Mouse (Mus musculus) lung, embryonic 15.5 days (tissue): ENCODE measurements around the gene Rapgef5. TPM values are rescaled to one million over a fixed set of nuclear protein-coding genes. Genes with fewer than 3 reads are reported as not detected.

Experiments used
- ATAC-seq: fragments of 200-750 bp; cut with Nextera tagmentation; 2 replicates; pipeline ENCODE4 v1.8.0; 2017; ENCODE audit warnings: moderate number of reproducible peaks, borderline replicate concordance; ENCODE audit not compliant: low FRiP score, low TSS enrichment; ENCODE audit errors: extremely low read depth
- H3K27ac ChIP-seq: fragments of 300-500 bp; sonication (generic); 2 replicates; pipeline ENCODE4 v1.5.1; 2015; ENCODE audit warnings: moderate library complexity, mild to moderate bottlenecking, inconsistent platforms
- H3K27me3 ChIP-seq: fragments of 300-500 bp; sonication (generic); 2 replicates; pipeline ENCODE4 v1.6.1; 2015; ENCODE audit warnings: inconsistent platforms
- H3K36me3 ChIP-seq: fragments of 300-500 bp; sonication (generic); 2 replicates; pipeline ENCODE4 v1.6.1; 2015; ENCODE audit warnings: inconsistent platforms
- H3K4me1 ChIP-seq: fragments of 300-500 bp; sonication (generic); 2 replicates; pipeline ENCODE4 v1.6.1; 2015; ENCODE audit warnings: inconsistent platforms
- H3K4me2 ChIP-seq: fragments of 300-500 bp; sonication (generic); 2 replicates; pipeline ENCODE4 v1.6.1; 2015; ENCODE audit warnings: inconsistent platforms, mild to moderate bottlenecking, moderate library complexity
- H3K4me3 ChIP-seq: fragments of 300-500 bp; sonication (generic); 2 replicates; pipeline ENCODE4 v1.5.1; 2015; ENCODE audit warnings: mild to moderate bottlenecking, inconsistent platforms
- H3K9ac ChIP-seq: fragments of 300-500 bp; sonication (generic); 2 replicates; pipeline ENCODE4 v1.6.1; 2015; ENCODE audit warnings: inconsistent platforms
- H3K9me3 ChIP-seq: fragments of 300-500 bp; sonication (generic); 2 replicates; pipeline ENCODE4 v1.6.1; 2016; ENCODE audit warnings: inconsistent platforms
- WGBS: fragments of 180-500 bp; shearing (Covaris S2); methylation state at CpG from one replicate; pipeline ENCODE4 v1.1.7; 2015; 5-methylcytosine and 5-hydroxymethylcytosine counted together
- polyA plus RNA-seq: library from polyadenylated mRNA; unstranded; fragments of >200 nt; fragmentation: Nextera tagmentation; extraction: Ambion mirVana; gene quantifications from 2 replicates; pipeline ENCODE4 v1.2.1, GENCODE M21; 2015

Gene Rapgef5
- polyA plus RNA-seq, 1 experiment from 2014 or later, result 25.3 TPM

- Histone ChIP-seq H3K4me1 (0 out of 2 replicates have a peak, but pooled peaks cover 3% of the 10 kb centered on the region), H3K4me3 (no peak overlapping the region), H3K4me2 (no peak overlapping the region), H3K27ac (no peak overlapping the region), H3K9ac (no peak overlapping the region), H3K9me3 (no peaks in the 10 kb centered on the region), H3K36me3 (no peaks in the 10 kb centered on the region), H3K27me3 (no peaks in the 10 kb centered on the region)
- no peak for ATAC-seq
- WGBS, result 28% methylated on average over 2 of the region's 2 CpGs
Measured at GRCm38 (mm10) chr12:117569671-117570070, 53.4 kb downstream of the Rapgef5 start.

- H3K27me3 ChIP-seq, result no peaks in the 10 kb centered on the region
- no peak overlapping the region for H3K4me3 ChIP-seq
- peaks cover 4% of the 10 kb centered on the region; the same call in 1 of the 2 replicates for H3K36me3 ChIP-seq
- no peak for ATAC-seq
- no peaks in the 10 kb centered on the region for H3K9me3 ChIP-seq
- H3K4me1 ChIP-seq, result no peaks in the 10 kb centered on the region
- H3K4me2 ChIP-seq, result no peak overlapping the region
- H3K9ac ChIP-seq, result no peak overlapping the region
- no peak overlapping the region for H3K27ac ChIP-seq
- WGBS, result 78% methylated on average over 4 of the region's 4 CpGs
Measured at GRCm38 (mm10) chr12:117584256-117584655, 68.0 kb downstream of the Rapgef5 start.

- H3K27me3 ChIP-seq, result no peaks in the 10 kb centered on the region
- H3K9me3 ChIP-seq, result no peaks in the 10 kb centered on the region
- no peak overlapping the region for H3K9ac ChIP-seq
- H3K4me3 ChIP-seq, result no peak overlapping the region
- WGBS, result 71% methylated on average over 2 of the region's 2 CpGs
- no peak for ATAC-seq
- H3K4me1 ChIP-seq, result no peaks in the 10 kb centered on the region
- H3K27ac ChIP-seq, result no peak overlapping the region
- H3K36me3 ChIP-seq, result peaks cover 4% of the 10 kb centered on the region; the same call in 1 of the 2 replicates
- H3K4me2 ChIP-seq, result no peak overlapping the region
Measured at GRCm38 (mm10) chr12:117585390-117585789, 69.1 kb downstream of the Rapgef5 start.

- H3K9me3 ChIP-seq, result no peaks in the 10 kb centered on the region
- no peak overlapping the region for H3K4me3 ChIP-seq
- H3K4me2 ChIP-seq, result no peak overlapping the region
- ATAC-seq, result no peak
- no peak overlapping the region for H3K27ac ChIP-seq
- 42% methylated on average over 1 of the region's 1 CpGs for WGBS
- H3K36me3 ChIP-seq, result peaks cover 4% of the 10 kb centered on the region; the same call in 1 of the 2 replicates
- H3K9ac ChIP-seq, result no peak overlapping the region
- no peaks in the 10 kb centered on the region for H3K4me1 ChIP-seq
- H3K27me3 ChIP-seq, result no peaks in the 10 kb centered on the region
Measured at GRCm38 (mm10) chr12:117586124-117586523, 69.8 kb downstream of the Rapgef5 start.

- Histone ChIP-seq H3K9ac (no peak overlapping the region), H3K4me1 (no peaks in the 10 kb centered on the region), H3K9me3 (no peaks in the 10 kb centered on the region), H3K4me3 (no peak overlapping the region), H3K27me3 (no peaks in the 10 kb centered on the region), H3K36me3 (peaks cover 1% of the 10 kb centered on the region; the same call in 1 of the 2 replicates), H3K27ac (no peak overlapping the region), H3K4me2 (no peak overlapping the region)
- no peak for ATAC-seq
- WGBS, result 81% methylated on average over 2 of the region's 2 CpGs
Measured at GRCm38 (mm10) chr12:117589186-117589585, 72.9 kb downstream of the Rapgef5 start.

GRCm38 (mm10) chr12:117592019-117592418, 75.7 kb downstream of the Rapgef5 start:
- H3K27ac ChIP-seq, result no peak overlapping the region

GRCm38 (mm10) chr12:117592583-117592982, 76.3 kb downstream of the Rapgef5 start:
- H3K9ac ChIP-seq, result no peak overlapping the region
- no peak overlapping the region for H3K4me3 ChIP-seq
- H3K9me3 ChIP-seq, result no peaks in the 10 kb centered on the region
- 42% methylated on average over 3 of the region's 3 CpGs for WGBS
- no peaks in the 10 kb centered on the region; the same call in 1 of the 2 replicates for H3K36me3 ChIP-seq
- no peak for ATAC-seq
- no peak overlapping the region for H3K4me2 ChIP-seq
- no peaks in the 10 kb centered on the region for H3K27me3 ChIP-seq
- no peak overlapping the region for H3K27ac ChIP-seq
- no peaks in the 10 kb centered on the region for H3K4me1 ChIP-seq

More at GRCm38 (mm10) chr12:117592019-117592418, 75.7 kb downstream of the Rapgef5 start:
- 30% methylated on average over 2 of the region's 2 CpGs for WGBS
- Histone ChIP-seq H3K4me1 (no peaks in the 10 kb centered on the region), H3K4me2 (no peak overlapping the region), H3K36me3 (no peaks in the 10 kb centered on the region; the same call in 1 of the 2 replicates), H3K27me3 (no peaks in the 10 kb centered on the region), H3K9me3 (no peaks in the 10 kb centered on the region), H3K9ac (no peak overlapping the region), H3K4me3 (no peak overlapping the region)
- no peak for ATAC-seq

GRCm38 (mm10) chr12:117595179-117595578, 78.9 kb downstream of the Rapgef5 start:
- H3K9me3 ChIP-seq, result no peaks in the 10 kb centered on the region
- H3K9ac ChIP-seq, result no peak overlapping the region
- H3K27me3 ChIP-seq, result no peaks in the 10 kb centered on the region
- no peaks in the 10 kb centered on the region; the same call in 1 of the 2 replicates for H3K36me3 ChIP-seq
- 0 out of 2 replicates have a peak, but pooled peaks cover 9% of the 10 kb centered on the region for H3K4me1 ChIP-seq
- H3K27ac ChIP-seq, result no peak overlapping the region
- no peak overlapping the region for H3K4me3 ChIP-seq
- ATAC-seq, result no peak
- no peak overlapping the region for H3K4me2 ChIP-seq
- 79% methylated on average over 9 of the region's 9 CpGs for WGBS

- H3K27me3 ChIP-seq, result no peaks in the 10 kb centered on the region
- 0 out of 2 replicates have a peak, but pooled peaks cover 9% of the 10 kb centered on the region for H3K4me1 ChIP-seq
- WGBS, result 19% methylated on average over 2 of the region's 2 CpGs
- no peak overlapping the region for H3K4me3 ChIP-seq
- peak; percentile 59; the same call in 1 of the 2 replicates for ATAC-seq
- no peaks in the 10 kb centered on the region; the same call in 1 of the 2 replicates for H3K36me3 ChIP-seq
- no peak overlapping the region for H3K4me2 ChIP-seq
- 0 out of 2 replicates have a peak overlapping the region, but pooled peaks have one; percentile 11 for H3K27ac ChIP-seq
- H3K9ac ChIP-seq, result no peak overlapping the region
- no peaks in the 10 kb centered on the region for H3K9me3 ChIP-seq
Measured at GRCm38 (mm10) chr12:117598190-117598589, 81.9 kb downstream of the Rapgef5 start.

GRCm38 (mm10) chr12:117605966-117606365, 89.7 kb downstream of the Rapgef5 start:
- no peaks in the 10 kb centered on the region for H3K4me1 ChIP-seq
- 49% methylated on average over 3 of the region's 3 CpGs for WGBS
- H3K9ac ChIP-seq, result no peak overlapping the region
- no peaks in the 10 kb centered on the region for H3K36me3 ChIP-seq
- H3K9me3 ChIP-seq, result no peaks in the 10 kb centered on the region
- H3K4me3 ChIP-seq, result no peak overlapping the region
- no peaks in the 10 kb centered on the region for H3K27me3 ChIP-seq
- no peak overlapping the region for H3K4me2 ChIP-seq
- 0 out of 2 replicates have a peak, but pooled peaks have one; percentile 39 for ATAC-seq
- no peak overlapping the region for H3K27ac ChIP-seq

GRCm38 (mm10) chr12:117612715-117613114, 96.4 kb downstream of the Rapgef5 start:
- Histone ChIP-seq H3K27me3 (no peaks in the 10 kb centered on the region), H3K9ac (no peak overlapping the region), H3K27ac (no peak overlapping the region), H3K4me2 (no peak overlapping the region), H3K4me1 (no peaks in the 10 kb centered on the region), H3K9me3 (no peaks in the 10 kb centered on the region), H3K36me3 (no peaks in the 10 kb centered on the region), H3K4me3 (no peak overlapping the region)
- no peak for ATAC-seq
- WGBS, result 87% methylated on average over 3 of the region's 3 CpGs

- H3K36me3 ChIP-seq, result no peaks in the 10 kb centered on the region
- no peak overlapping the region for H3K4me3 ChIP-seq
- no peaks in the 10 kb centered on the region for H3K9me3 ChIP-seq
- H3K27me3 ChIP-seq, result no peaks in the 10 kb centered on the region
- 51% methylated on average over 4 of the region's 4 CpGs for WGBS
- H3K27ac ChIP-seq, result no peak overlapping the region
- H3K9ac ChIP-seq, result no peak overlapping the region
- ATAC-seq, result no peak
- no peak overlapping the region for H3K4me2 ChIP-seq
- no peaks in the 10 kb centered on the region for H3K4me1 ChIP-seq
Measured at GRCm38 (mm10) chr12:117619523-117620023, 103.3 kb downstream of the Rapgef5 start.
